Mouse (Mus musculus): Measurements from ENCODE around the gene Samd13. TPM values are rescaled to one million over a fixed set of nuclear protein-coding genes. Genes with fewer than 3 reads are reported as not detected.
A peak's percentile ranks its signal among the peaks of the same experiment; 100 is the strongest.

Samd13 gene
- polyA plus RNA-seq, 1 experiment from 2014 or later, result 0.63 TPM

DNA sequence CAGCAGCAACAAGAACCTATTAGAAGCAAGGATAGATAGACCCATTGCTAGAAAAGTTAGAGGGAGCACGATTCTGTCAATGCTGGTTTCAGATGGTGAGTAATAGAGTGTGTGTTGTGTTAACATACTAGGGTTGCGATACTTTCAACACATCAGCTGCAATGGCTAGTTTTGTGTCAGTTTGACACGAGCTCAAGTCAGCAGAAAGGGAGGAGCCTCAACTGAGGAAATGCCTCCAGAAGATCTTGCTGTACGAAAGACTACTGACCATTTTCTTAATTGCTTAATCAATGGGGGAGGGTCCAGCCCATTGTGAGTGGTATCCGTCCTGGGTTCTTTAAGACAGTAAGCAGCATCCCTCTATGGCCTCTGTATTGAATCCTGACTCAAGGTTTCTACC is 7.2 kb upstream of the Samd13 start:
- H3K36me3 ChIP-seq (ENCODE audit: insufficient read depth, low read length), result no peaks in the 10 kb centered on the region
- WGBS, result 79% methylated on average over 5 of the region's 5 CpGs
- no peak overlapping the region for H3K4me3 ChIP-seq (replicated peaks; ENCODE audit: low read depth, low read length)
- ATAC-seq (replicated peaks; ENCODE audit: low FRiP score, low read depth), result no peak
- H3K9ac ChIP-seq (ENCODE audit: low read depth, low read length), result no peak overlapping the region
- DNase-seq (ENCODE audit: low spot score), result no peak
- no peaks in the 10 kb centered on the region for H3K9me3 ChIP-seq (replicated peaks; ENCODE audit: low read length)
- no peaks in the 10 kb centered on the region for H3K27me3 ChIP-seq (ENCODE audit: insufficient read depth, low read length)
- no peak overlapping the region for H3K27ac ChIP-seq
- TF ChIP-seq CTCF (IDR thresholded peaks at IDR 0.05; ENCODE audit: low read depth), result no peak
- H3K4me1 ChIP-seq (replicated peaks; ENCODE audit: insufficient read depth, low read length), result no peaks in the 10 kb centered on the region
- no peak overlapping the region for H3K4me2 ChIP-seq (ENCODE audit: low read length)

- no peak overlapping the region for H3K4me3 ChIP-seq (replicated peaks; ENCODE audit: low read depth, low read length)
- H3K27ac ChIP-seq, result no peak overlapping the region
- WGBS, result 76% methylated on average over 4 of the region's 4 CpGs
- H3K36me3 ChIP-seq (ENCODE audit: insufficient read depth, low read length), result no peaks in the 10 kb centered on the region
- H3K4me2 ChIP-seq (ENCODE audit: low read length), result no peak overlapping the region
- no peak for TF ChIP-seq CTCF (IDR thresholded peaks at IDR 0.05; ENCODE audit: low read depth)
- ATAC-seq (replicated peaks; ENCODE audit: low FRiP score, low read depth), result no peak
- no peak overlapping the region for H3K9ac ChIP-seq (ENCODE audit: low read depth, low read length)
- no peaks in the 10 kb centered on the region for H3K9me3 ChIP-seq (replicated peaks; ENCODE audit: low read length)
- peaks cover 5% of the 10 kb centered on the region for H3K4me1 ChIP-seq (replicated peaks; ENCODE audit: insufficient read depth, low read length)
- no peaks in the 10 kb centered on the region for H3K27me3 ChIP-seq (ENCODE audit: insufficient read depth, low read length)
- no peak for DNase-seq (ENCODE audit: low spot score)
Measured at GRCm38 (mm10) chr3:146687121-146687725, 1.8 kb upstream of the Samd13 start.

- TF ChIP-seq CTCF (IDR thresholded peaks at IDR 0.05; ENCODE audit: low read depth), result no peak
- WGBS, result 94% methylated on average over 8 of the region's 8 CpGs
- Histone ChIP-seq H3K4me2 (ENCODE audit: low read length) (no peak overlapping the region), H3K27ac (no peak overlapping the region), H3K27me3 (ENCODE audit: insufficient read depth, low read length) (no peaks in the 10 kb centered on the region), H3K9me3 (replicated peaks; ENCODE audit: low read length) (no peaks in the 10 kb centered on the region), H3K36me3 (ENCODE audit: insufficient read depth, low read length) (no peaks in the 10 kb centered on the region), H3K4me3 (replicated peaks; ENCODE audit: low read depth, low read length) (no peak overlapping the region), H3K9ac (ENCODE audit: low read depth, low read length) (no peak overlapping the region), H3K4me1 (replicated peaks; ENCODE audit: insufficient read depth, low read length) (peaks cover 5% of the 10 kb centered on the region)
- no peak for DNase-seq (ENCODE audit: low spot score)
- no peak for ATAC-seq (replicated peaks; ENCODE audit: low FRiP score, low read depth)
Measured at GRCm38 (mm10) chr3:146686428-146686827, 1.0 kb upstream of the Samd13 start.

DNA sequence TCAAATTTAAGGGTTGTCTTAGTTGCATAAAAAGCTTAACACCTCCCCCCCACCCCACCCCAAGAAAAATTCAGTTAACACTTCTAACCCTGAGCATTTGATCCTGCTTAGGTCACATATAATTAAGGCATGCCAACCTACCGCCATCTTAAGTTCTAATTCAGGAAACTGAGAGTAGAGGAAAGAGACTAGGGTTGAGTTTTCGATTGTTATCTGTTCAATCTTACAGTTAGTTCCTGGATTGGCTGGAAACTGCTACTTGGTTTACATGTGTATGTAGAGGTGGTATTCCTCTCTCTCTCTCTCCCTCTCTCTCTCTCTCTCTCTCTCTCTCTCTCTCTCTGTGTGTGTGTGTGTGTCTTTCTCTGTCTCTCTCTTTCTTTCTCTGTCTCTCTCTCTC is 2.3 kb downstream of the Samd13 start:
- H3K27me3 ChIP-seq (ENCODE audit: insufficient read depth, low read length), result no peaks in the 10 kb centered on the region
- no peak overlapping the region for H3K4me2 ChIP-seq (ENCODE audit: low read length)
- no peak for TF ChIP-seq CTCF (IDR thresholded peaks at IDR 0.05; ENCODE audit: low read depth)
- H3K27ac ChIP-seq, result no peak overlapping the region
- peaks cover 5% of the 10 kb centered on the region for H3K4me1 ChIP-seq (replicated peaks; ENCODE audit: insufficient read depth, low read length)
- DNase-seq (ENCODE audit: low spot score) (no peak), ATAC-seq (replicated peaks; ENCODE audit: low FRiP score, low read depth) (no peak)
- H3K9me3 ChIP-seq (replicated peaks; ENCODE audit: low read length), result no peaks in the 10 kb centered on the region
- H3K9ac ChIP-seq (ENCODE audit: low read depth, low read length), result no peak overlapping the region
- H3K36me3 ChIP-seq (ENCODE audit: insufficient read depth, low read length), result no peaks in the 10 kb centered on the region
- H3K4me3 ChIP-seq (replicated peaks; ENCODE audit: low read depth, low read length), result no peak overlapping the region
- 58% methylated on average over 2 of the region's 2 CpGs for WGBS

DNA sequence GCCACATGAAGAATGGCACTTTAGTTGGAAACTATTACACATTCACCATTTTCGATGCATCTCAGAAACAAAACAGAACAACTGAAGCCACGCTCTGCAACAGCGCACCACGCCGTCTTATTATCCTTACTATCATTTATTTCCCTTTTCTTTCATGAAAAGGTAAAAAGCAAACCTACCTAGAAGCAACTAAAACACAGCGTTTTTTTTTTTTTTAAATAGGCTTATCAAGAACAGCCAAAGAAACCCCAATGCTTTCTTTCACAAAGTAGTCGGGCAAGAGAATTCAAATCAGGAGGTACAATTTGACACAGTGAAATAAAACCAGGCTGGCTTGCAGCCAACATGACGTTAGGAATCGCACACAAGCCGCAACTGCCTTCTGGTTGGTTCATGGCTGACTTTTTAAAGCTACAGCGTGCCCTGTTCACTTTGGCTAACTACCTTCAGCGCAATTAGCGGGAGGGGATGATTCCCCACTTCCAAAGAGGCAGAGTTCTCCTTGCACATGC is 3.2 kb downstream of the Samd13 start:
- WGBS, result 32% methylated on average over 13 of the region's 13 CpGs
- peak; percentile 63 for DNase-seq (ENCODE audit: low spot score)
- no peak overlapping the region for H3K27ac ChIP-seq

DNA sequence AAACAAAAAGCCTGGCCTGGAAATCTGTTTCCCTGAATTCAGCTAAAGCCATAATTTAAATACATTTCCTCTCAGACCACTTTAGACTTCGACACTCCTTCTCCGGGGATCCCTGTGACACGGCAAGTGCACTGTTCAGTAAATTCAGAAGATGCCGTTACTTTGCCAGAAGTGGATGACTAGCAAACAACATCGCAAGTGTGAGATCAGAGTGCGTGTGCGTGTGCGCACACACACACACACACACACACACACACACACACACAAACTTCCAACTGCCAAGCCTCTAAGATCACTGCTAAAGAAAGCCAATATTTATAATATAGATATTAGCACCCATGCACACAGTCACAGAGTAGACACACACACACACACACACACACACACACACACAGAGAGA is 3.7 kb downstream of the Samd13 start:
- H3K4me1 ChIP-seq (replicated peaks; ENCODE audit: insufficient read depth, low read length), result peaks cover 5% of the 10 kb centered on the region
- H3K27ac ChIP-seq, result no peak overlapping the region
- DNase-seq (ENCODE audit: low spot score), result peak; percentile 19
- no peaks in the 10 kb centered on the region for H3K36me3 ChIP-seq (ENCODE audit: insufficient read depth, low read length)
- H3K4me2 ChIP-seq (ENCODE audit: low read length), result peak overlapping the region; percentile 53
- ATAC-seq (replicated peaks; ENCODE audit: low FRiP score, low read depth), result no peak
- no peaks in the 10 kb centered on the region for H3K27me3 ChIP-seq (ENCODE audit: insufficient read depth, low read length)
- no peaks in the 10 kb centered on the region for H3K9me3 ChIP-seq (replicated peaks; ENCODE audit: low read length)
- H3K4me3 ChIP-seq (replicated peaks; ENCODE audit: low read depth, low read length), result 0 out of 2 replicates have a peak overlapping the region, but pooled peaks have one; percentile 19
- WGBS, result 41% methylated on average over 8 of the region's 8 CpGs
- no peak for TF ChIP-seq CTCF (IDR thresholded peaks at IDR 0.05; ENCODE audit: low read depth)
- no peak overlapping the region for H3K9ac ChIP-seq (ENCODE audit: low read depth, low read length)

More for the DNA sequence above, 3.2 kb downstream of the Samd13 start:
- peak overlapping the region; percentile 53 for H3K4me2 ChIP-seq (ENCODE audit: low read length)
- H3K9ac ChIP-seq (ENCODE audit: low read depth, low read length), result no peak overlapping the region
- TF ChIP-seq CTCF (IDR thresholded peaks at IDR 0.05; ENCODE audit: low read depth), result no peak
- H3K9me3 ChIP-seq (replicated peaks; ENCODE audit: low read length), result no peaks in the 10 kb centered on the region
- peak overlapping the region; percentile 19 for H3K4me3 ChIP-seq (replicated peaks; ENCODE audit: low read depth, low read length)
- no peaks in the 10 kb centered on the region for H3K36me3 ChIP-seq (ENCODE audit: insufficient read depth, low read length)
- no peak for ATAC-seq (replicated peaks; ENCODE audit: low FRiP score, low read depth)
- no peaks in the 10 kb centered on the region for H3K27me3 ChIP-seq (ENCODE audit: insufficient read depth, low read length)
- H3K4me1 ChIP-seq (replicated peaks; ENCODE audit: insufficient read depth, low read length), result peaks cover 5% of the 10 kb centered on the region

DNA sequence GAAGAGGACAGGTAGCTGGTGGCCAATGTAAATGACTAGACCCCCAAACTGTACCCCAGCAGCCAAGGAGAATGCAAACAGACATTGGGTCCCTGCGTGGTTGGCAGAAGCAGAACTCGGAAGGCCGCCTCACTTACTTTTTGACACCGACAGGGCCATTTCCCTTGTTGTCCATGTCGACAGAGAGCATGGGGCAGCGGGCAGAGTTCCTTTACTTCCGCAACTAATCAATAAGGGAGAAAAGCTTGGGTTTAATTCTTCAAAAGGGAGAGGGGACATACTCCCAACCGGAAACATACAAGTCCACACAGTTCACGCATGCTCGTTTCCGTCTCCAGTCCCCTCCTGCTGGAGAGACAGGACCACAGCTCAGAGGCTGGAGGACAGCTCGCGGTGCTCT is 4.8 kb downstream of the Samd13 start:
- Histone ChIP-seq H3K9ac (ENCODE audit: low read depth, low read length) (no peak overlapping the region), H3K4me3 (replicated peaks; ENCODE audit: low read depth, low read length) (no peak overlapping the region), H3K36me3 (ENCODE audit: insufficient read depth, low read length) (no peaks in the 10 kb centered on the region), H3K9me3 (replicated peaks; ENCODE audit: low read length) (no peaks in the 10 kb centered on the region), H3K4me1 (replicated peaks; ENCODE audit: insufficient read depth, low read length) (peaks cover 5% of the 10 kb centered on the region), H3K27ac (no peak overlapping the region), H3K27me3 (ENCODE audit: insufficient read depth, low read length) (no peaks in the 10 kb centered on the region), H3K4me2 (ENCODE audit: low read length) (no peak overlapping the region)
- 86% methylated on average over 13 of the region's 13 CpGs for WGBS
- DNase-seq (ENCODE audit: low spot score) (no peak), ATAC-seq (replicated peaks; ENCODE audit: low FRiP score, low read depth) (no peak)
- no peak for TF ChIP-seq CTCF (IDR thresholded peaks at IDR 0.05; ENCODE audit: low read depth)

Data from kidney, postnatal 0 days (tissue).